Mouse (Mus musculus) olfactory bulb, adult 2 months (tissue): ENCODE measurements around the gene Tram2. TPM values are rescaled to one million over a fixed set of nuclear protein-coding genes. Genes with fewer than 3 reads are reported as not detected.

Experiments
- H3K27ac ChIP-seq: fragments of 200-500 bp; 2 replicates; pipeline ENCODE4 v1.5.1; 2012; ENCODE audit warnings: low read depth, low read length; ENCODE audit not compliant: insufficient read depth
- H3K4me1 ChIP-seq: fragments of 200-500 bp; 2 replicates; pipeline ENCODE4 v1.6.1; 2012; ENCODE audit warnings: low read length; ENCODE audit not compliant: control insufficient read depth, insufficient read depth
- H3K4me3 ChIP-seq: fragments of 200-500 bp; 2 replicates; pipeline ENCODE4 v1.5.1; 2012; ENCODE audit warnings: mild to moderate bottlenecking, low read depth, low read length, moderate library complexity; ENCODE audit not compliant: insufficient read depth
- CTCF ChIP-seq: fragments of 200-500 bp; IDR thresholded peaks from 2 replicates; pipeline ENCODE4 v1.5.1; 2012; ENCODE audit warnings: low read depth, mild to moderate bottlenecking, low read length, moderate library complexity; ENCODE audit not compliant: insufficient read depth
- POLR2A ChIP-seq: fragments of 200-500 bp; IDR thresholded peaks from 2 replicates; pipeline ENCODE4 v1.6.1; 2012; ENCODE audit warnings: mild to moderate bottlenecking, low read depth, low read length, moderate library complexity; ENCODE audit not compliant: insufficient read depth
- WGBS: fragments of 180-500 bp; shearing (Covaris S2); methylation state at CpG from one replicate; pipeline ENCODE4 v1.1.7; 2018; 5-methylcytosine and 5-hydroxymethylcytosine counted together
- polyA plus RNA-seq: library from polyadenylated mRNA; stranded (reverse); fragments of >200 nt; gene quantifications from 2 replicates; pipeline ENCODE4 v1.2.4, GENCODE M21; 2012; ENCODE audit warnings: low replicate concordance; ENCODE audit not compliant: missing spikeins, insufficient read depth, insufficient read length

Tram2 gene
- polyA plus RNA-seq, 1 experiment = not detected

DNA sequence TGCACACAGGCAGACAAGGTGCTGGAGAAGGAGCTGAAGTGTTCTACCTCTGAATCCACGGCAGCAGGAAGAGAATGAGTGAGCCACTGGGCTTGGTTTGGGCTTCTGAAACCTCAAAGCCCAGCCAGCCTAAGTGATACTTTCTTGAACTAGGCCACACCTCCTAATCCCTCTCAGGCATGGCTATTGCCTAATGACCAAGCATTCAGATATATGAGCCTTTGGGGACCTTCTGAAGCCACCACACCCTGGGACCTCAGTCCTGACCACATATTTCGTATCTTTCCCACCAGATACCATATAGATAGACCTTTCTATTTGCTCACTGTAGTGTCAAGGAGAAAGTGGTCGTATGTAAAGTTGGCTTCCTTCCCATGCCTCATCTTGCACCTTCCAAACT, 85.3 kb downstream of the Tram2 start:
- 86% methylated on average over 3 of the region's 3 CpGs for WGBS
- peaks cover 9% of the 10 kb centered on the region for H3K4me1 ChIP-seq
- no peak overlapping the region for H3K4me3 ChIP-seq
- TF ChIP-seq POLR2A = no peak
- TF ChIP-seq CTCF = no peak
- H3K27ac ChIP-seq = no peak overlapping the region

DNA sequence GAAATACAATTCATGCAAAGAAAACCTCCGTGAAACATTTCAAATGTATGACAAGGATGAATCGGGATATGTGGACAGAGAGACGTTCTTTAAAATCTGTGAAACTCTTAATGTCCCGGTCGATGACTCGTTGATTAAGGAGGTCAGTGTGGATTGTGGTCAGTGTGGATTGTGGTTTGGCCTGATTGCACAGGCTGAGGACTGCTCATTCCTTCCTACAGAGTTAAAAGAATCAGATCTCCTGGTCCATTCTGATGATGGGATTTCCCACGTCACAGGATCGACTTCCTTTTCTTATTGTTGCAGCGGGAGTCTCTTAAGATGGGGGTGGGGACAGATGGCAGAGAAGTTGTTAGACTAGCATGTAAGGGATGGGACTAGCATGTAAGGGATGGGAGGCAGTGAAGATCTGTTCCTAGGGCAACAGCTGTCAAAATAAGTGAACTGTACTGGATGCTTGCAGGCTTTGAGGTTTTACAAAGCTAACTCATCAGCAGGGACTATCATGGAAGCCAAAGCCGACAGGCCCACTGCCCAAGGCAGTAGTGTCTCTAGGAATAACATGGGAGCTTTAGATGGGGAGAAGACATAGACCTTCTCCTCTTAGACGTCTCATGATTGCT, 89.5 kb downstream of the Tram2 start:
- WGBS = 88% methylated on average over 11 of the region's 11 CpGs
- TF ChIP-seq CTCF (no peak), POLR2A (no peak)
- no peak overlapping the region for H3K27ac ChIP-seq
- H3K4me3 ChIP-seq = no peak overlapping the region
- no peaks in the 10 kb centered on the region for H3K4me1 ChIP-seq

GRCm38 (mm10) chr1:20986378-20987056, 92.5 kb downstream of the Tram2 start:
- Histone ChIP-seq H3K4me1 (no peaks in the 10 kb centered on the region), H3K4me3 (no peak overlapping the region), H3K27ac (no peak overlapping the region)
- TF ChIP-seq POLR2A (no peak), CTCF (no peak)
- WGBS = 73% methylated on average over 10 of the region's 10 CpGs

GRCm38 (mm10) chr1:20984582-20984981, 94.4 kb downstream of the Tram2 start:
- Histone ChIP-seq H3K27ac (no peak overlapping the region), H3K4me1 (no peaks in the 10 kb centered on the region), H3K4me3 (no peak overlapping the region)
- WGBS = 41% methylated on average over 4 of the region's 4 CpGs
- no peak for TF ChIP-seq POLR2A
- TF ChIP-seq CTCF = no peak

DNA sequence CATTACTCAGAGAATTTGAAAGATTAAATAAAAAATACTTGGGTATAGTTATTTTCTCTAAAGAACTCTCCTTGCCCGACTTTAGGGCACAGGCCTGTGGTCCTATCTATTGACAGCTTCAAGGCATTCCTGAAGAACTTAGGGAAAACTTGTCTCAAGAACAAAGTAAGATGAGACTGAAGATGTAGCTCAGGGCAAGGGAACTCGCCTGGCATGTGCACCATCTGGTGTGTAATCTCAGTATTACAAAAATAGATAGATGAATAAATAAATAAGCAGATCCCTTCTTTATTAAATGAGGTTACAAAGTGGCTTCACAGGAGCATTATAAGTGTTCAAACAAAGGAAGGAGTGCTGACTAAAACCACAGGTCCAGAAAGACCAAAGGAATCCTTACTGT, 94.9 kb downstream of the Tram2 start:
- 55% methylated on average over 2 of the region's 2 CpGs for WGBS
- no peak for TF ChIP-seq POLR2A
- no peak for TF ChIP-seq CTCF
- Histone ChIP-seq H3K4me3 (no peak overlapping the region), H3K27ac (no peak overlapping the region), H3K4me1 (no peaks in the 10 kb centered on the region)

GRCm38 (mm10) chr1:20981764-20982163, 97.3 kb downstream of the Tram2 start:
- no peak for TF ChIP-seq POLR2A
- TF ChIP-seq CTCF = no peak
- Histone ChIP-seq H3K27ac (no peak overlapping the region), H3K4me3 (no peak overlapping the region), H3K4me1 (no peaks in the 10 kb centered on the region)
- 90% methylated on average over 6 of the region's 6 CpGs for WGBS

GRCm38 (mm10) chr1:20980553-20980952, 98.5 kb downstream of the Tram2 start:
- TF ChIP-seq CTCF = no peak
- TF ChIP-seq POLR2A = no peak
- Histone ChIP-seq H3K27ac (no peak overlapping the region), H3K4me3 (no peak overlapping the region), H3K4me1 (no peaks in the 10 kb centered on the region)
- WGBS = 76% methylated on average over 1 of the region's 1 CpGs

GRCm38 (mm10) chr1:20974341-20975135, 104.5 kb downstream of the Tram2 start:
- no peak for TF ChIP-seq CTCF
- TF ChIP-seq POLR2A = no peak
- Histone ChIP-seq H3K4me1 (no peaks in the 10 kb centered on the region), H3K27ac (no peak overlapping the region), H3K4me3 (no peak overlapping the region)
- WGBS = 72% methylated on average over 9 of the region's 9 CpGs

GRCm38 (mm10) chr1:20973389-20973788, 105.6 kb downstream of the Tram2 start:
- TF ChIP-seq POLR2A (no peak), CTCF (no peak)
- WGBS = 95% methylated on average over 6 of the region's 6 CpGs
- H3K4me1 ChIP-seq = no peaks in the 10 kb centered on the region
- H3K27ac ChIP-seq = no peak overlapping the region
- H3K4me3 ChIP-seq = no peak overlapping the region
